Mouse (Mus musculus): Measurements from ENCODE around the gene Slc11a1. TPM values are rescaled to one million over a fixed set of nuclear protein-coding genes. Genes with fewer than 3 reads are reported as not detected.

Gene Slc11a1
- total RNA-seq, 2 experiments from 2014 or later, result 3.8 to 5.5 TPM

DNA sequence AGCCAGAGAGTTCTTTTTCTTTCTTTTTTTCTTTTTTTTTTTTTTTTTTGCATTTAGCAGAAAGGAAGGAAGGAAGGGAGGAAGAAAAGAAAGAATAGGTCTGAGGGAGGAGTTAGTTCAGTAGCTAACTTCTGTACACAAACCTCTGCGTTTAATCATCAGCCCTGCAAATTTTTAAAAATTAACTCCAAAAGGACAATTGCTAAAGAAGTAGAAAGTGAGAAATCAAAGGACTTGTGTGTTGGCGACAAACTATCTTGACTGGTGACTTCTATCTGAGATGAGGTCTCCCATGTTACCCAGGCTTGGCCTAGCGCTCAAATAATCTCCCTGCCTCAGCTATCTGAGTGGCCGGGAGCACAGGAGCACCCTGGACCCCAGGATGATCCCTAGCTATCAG is 29.2 kb downstream of the Slc11a1 start:
- DNase-seq (ENCODE audit: low spot score in 2 of 2), result no peak

DNA sequence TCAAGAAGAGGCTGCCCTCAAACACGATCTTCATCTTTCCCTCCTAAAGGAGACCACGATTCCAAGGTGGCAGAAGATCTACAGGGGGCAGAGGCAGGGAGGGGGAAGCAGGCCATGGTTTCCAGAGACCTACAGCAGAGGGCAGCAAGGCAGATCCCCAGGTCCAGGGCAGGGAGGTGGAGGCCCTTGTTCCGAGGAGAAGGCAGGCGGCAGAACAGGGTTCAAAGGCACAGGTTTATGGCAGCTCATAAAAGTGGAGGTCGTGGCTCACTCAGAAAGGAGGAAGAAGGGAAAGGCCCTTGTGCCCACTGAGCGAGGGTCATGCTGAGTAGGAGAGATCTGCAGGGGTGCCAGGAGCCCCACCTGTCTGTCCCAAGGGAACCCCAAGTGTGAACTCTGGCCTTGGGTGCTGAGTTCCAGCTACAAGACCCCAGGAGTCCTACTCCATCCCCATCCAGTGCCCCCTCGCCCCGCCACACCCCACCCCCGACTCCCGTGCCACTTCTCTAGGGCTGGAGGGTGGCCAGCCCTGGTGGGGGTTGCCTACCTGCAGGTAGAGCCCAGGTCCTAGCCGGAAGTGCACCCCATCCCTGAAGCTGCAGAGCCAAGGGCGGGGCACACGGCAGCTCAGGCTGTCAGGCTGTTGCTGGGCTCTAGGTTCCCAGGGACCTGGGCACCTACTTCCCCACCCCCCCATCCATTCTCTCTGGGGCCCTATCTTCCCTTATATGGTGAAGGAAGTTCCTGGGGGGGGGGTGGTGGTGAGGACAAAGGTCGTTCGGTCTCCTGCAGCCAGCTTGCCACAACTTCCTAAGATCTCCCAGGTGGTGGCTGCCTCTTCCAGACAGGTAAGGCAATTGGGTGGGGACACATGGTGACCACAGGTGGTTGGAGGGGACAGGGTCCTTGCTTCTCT is 33.9 kb downstream of the Slc11a1 start, which contains the start of gene Vil1:
Gene Vil1 (plus strand): TSS at position 788 of the 916 bp plus-strand sequence.
- no peak for DNase-seq (ENCODE audit: low spot score in 2 of 2)

DNA sequence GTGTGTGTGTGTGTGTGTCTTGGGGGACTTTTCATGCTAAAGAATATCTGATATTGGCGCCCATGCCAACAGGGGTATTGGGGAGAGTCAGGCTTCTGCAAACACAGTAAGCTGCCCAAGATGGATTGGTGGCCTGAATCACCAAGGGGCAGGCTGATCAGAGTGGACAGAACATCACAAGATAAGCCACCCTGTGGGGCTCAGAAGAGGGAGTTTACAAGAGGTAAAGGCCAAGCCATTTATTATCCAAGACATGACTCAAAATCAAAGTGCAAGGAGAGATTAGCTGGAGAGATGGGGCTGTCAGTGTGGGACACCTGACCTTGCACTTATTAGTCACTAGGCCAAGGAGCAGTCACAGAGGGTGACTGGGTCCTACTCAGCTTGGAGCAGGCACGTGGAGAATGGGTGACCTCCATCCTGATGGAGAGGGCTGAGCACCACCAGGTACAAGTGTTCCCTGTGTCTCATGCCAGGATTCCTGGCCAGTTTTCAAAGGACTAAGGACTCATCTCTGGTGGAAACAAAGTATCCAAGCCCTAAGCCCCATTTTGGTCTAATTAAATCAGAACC is 36.8 kb downstream of the Slc11a1 start:
- DNase-seq (ENCODE audit: low spot score in 2 of 2), result no peak

DNA sequence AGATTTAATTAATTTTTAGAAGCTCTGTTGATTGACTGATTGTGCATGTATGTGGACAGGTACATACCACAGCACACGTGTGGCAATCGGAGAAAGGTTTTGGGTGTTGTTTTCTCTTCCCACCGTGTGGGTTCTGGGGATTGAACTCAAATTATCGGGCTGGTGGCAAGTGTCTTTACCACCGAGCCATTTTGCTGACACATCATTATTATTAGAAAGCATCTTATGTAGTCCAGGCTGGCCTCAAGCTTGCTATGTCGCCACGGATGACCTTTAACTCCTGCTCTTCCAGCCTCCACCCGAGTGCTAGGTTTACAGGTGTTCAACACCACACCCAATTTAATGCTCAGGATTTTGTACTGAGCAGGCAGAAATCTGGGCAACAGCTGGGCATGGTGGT is 37.7 kb downstream of the Slc11a1 start:
- no peak for DNase-seq (ENCODE audit: low spot score in 2 of 2)

DNA sequence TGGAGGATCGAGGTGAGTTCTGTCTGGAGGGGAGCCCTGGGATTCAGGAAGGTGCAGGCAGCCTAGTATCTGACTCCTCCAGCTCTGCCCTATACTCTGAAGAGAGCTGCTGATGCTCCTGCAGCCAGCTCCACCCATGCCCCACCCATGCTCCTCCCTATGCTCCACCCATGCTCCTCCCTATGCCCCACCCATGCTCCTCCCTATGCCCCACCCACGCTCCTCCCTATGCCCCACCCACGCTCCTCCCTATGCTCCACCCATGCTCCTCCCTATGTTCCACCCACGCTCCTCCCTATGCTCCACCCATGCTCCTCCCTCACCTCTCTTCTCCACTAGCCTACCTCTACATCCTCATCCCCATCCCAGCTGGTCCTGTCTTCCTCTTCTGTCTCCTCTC is 40.1 kb downstream of the Slc11a1 start:
- no peak for DNase-seq (ENCODE audit: low spot score in 2 of 2)

DNA sequence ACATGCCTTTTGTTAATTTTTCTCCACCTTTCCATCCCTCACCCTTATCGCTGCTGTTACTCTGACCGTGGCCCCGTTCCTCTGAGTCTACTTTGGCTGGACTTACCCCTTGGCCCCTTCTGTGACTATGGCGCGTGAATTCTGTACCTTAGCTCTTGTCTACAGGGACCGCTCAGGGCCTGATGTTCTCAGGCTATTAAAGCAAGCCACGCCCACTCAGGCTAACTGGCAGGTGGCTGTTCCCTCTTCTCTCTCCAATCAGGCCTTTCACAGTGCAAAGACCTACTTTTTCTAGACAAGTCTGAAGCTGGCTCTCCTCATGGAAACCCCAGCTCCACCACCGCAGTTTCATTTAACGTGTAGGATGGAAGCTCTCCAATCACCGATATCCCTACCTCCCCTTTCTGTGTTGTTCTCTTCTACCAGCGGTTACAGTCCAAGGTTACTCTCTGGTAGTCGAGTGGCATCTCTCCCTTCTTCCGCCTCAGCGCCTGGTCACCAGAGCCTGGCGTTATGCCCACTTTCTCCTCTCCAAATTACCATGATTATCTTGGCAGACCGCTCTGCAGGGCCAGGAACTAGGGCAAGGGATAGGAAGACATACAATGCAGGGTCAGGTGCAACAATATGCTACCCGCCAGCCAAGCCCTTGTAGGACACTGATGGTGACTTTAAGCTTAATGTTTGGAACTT is 43.9 kb downstream of the Slc11a1 start:
- no peak for DNase-seq (ENCODE audit: low spot score in 2 of 2)

DNA sequence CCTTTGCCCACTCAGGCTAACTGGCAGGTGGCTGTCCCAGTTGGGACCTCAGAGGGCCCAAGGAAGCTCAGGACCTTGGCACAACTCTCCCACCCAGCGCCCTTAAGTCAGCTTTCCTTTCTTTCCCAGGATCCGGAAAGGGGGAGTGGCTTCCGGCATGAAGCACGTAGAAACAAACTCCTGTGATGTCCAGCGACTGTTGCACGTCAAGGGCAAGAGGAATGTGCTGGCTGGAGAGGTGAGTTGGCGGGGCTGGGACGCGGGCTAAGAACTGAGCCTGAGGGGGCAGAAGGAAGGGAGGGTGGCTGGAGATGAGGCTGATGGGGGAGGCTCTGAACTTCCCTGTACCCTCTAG is 44.4 kb downstream of the Slc11a1 start:
- DNase-seq (ENCODE audit: low spot score in 2 of 2), result no peak

DNA sequence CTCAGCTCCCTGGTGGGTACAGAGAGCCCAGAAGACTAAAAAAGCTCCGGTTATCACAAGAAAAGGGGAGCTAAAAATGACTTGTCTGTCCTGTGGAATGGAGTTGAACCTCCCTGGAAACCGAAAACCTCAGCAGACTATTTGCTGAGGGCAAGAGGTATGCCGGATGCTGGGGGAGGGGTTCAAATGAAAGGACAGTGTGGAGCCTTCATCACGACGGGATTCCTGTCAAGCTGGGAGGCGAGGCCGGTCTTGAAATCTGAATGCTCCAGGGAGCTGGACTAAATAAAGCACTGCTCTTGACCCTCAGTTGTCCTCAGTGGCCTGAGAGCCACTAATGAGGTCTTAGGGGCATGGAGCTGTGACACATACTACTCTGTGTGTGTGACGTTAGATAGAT is 48.2 kb downstream of the Slc11a1 start:
- no peak for DNase-seq (ENCODE audit: low spot score in 2 of 2)

DNA sequence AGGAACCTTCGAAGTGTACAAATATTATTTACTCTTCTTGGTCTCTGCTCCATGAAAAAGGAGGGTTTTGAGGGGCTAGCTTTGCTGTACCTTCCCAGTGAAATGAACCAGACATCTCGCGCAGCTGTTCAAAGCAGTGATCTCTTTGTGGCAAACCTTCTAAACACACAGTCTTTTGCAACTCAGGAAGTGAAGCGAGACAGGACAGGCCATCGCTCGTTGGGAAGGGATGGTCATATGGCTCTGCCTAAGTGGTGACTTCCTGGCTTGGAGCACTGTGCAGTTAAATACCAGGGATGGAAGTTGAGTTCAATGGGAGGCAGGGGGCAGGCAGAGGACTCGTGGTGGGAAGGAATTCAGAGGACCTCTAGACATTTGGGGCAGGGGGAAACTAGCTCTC is 50.9 kb downstream of the Slc11a1 start:
- DNase-seq (ENCODE audit: low spot score in 2 of 2), result no peak

DNA sequence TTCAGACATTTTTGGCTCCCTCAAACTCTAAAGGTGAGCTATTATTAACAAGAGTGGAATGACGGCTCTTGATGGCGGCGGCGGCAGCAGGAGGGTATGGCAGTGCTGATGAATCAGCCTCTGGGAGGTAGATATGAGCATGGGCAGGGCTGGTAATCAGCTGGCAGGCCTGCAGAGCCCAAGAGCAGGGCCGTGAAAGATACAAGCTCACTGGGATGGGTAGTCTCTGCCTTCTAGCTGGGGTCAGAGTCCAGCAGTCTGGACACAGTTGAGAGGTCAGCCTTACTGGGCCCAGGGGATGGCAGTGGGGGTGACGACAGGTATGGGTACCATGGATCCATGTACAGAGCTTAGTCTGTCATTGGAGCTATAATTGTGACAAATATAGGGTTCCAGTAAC is 58.2 kb downstream of the Slc11a1 start:
- DNase-seq (ENCODE audit: low spot score in 2 of 2), result no peak

DNA sequence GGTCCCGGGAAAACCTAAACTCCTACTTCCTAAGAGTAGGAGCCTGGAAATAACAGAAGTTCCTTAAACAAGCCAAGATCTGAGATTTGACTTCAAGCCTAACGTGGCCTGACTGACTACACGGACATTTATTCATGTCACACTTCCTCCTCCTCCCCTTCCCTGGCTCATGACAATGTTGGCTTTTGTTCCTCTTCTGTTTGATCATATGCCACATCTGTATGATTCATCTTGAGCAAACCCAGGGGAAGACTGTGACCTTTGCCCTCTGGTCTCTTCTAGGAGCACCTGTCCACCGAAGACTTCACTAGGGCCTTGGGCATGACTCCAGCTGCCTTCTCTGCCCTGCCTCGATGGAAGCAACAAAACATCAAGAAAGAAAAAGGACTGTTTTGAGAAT is 59.6 kb downstream of the Slc11a1 start:
- DNase-seq (ENCODE audit: low spot score in 2 of 2), result no peak

DNA sequence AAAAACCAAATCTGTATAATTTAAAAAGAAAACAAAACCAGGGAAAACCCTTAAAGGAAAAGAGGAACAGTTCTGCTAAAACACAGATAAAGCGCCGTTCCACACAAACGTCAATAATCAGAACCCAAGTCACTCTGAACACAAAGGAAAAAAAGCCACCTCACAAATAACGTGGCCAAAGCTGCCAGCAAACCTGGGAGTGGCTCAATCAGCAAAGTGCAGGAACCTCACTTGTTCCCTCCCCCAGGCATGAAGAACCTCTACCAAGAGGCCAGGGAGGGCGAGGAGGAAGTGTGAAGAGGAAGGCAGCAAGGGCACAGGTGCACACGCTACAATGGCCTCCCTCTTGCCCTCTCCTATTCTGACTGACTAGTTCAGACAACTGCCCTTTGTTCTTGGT is 60.6 kb downstream of the Slc11a1 start:
- no peak for DNase-seq (ENCODE audit: low spot score in 2 of 2)

Small RNA genes within 50 kb of the gene (microRNA-seq; reads per million reads assigned to microRNA genes)
- 6,760 to 7,792 reads per million in 2 experiments for gene Mir26b

Other genes with a start within 250 kb of the Slc11a1 start
- gene Rufy4, start 249.7 kb upstream of the Slc11a1 start, total RNA-seq (2021), result not detected
- not detected for gene Cxcr2, start 221.2 kb upstream of the Slc11a1 start, total RNA-seq (2021)
- not detected for gene Cxcr1, start 180.6 kb upstream of the Slc11a1 start, total RNA-seq (2021)
- gene Arpc2, start 139.1 kb upstream of the Slc11a1 start, total RNA-seq (2021), result 100 to 1,000 TPM; 244 to 263 TPM
- gene Gpbar1, start 96.6 kb upstream of the Slc11a1 start, total RNA-seq (2021), result not detected
- gene Aamp, start 90.5 kb upstream of the Slc11a1 start, total RNA-seq (2021), result 100 to 1,000 TPM; 141 to 150 TPM
- gene Pnkd, start 90.3 kb upstream of the Slc11a1 start, total RNA-seq (2021), result 100 to 1,000 TPM; 179 TPM
- gene Tmbim1, start 69.6 kb upstream of the Slc11a1 start, total RNA-seq (2021), result 10 to 100 TPM; 19.1 to 24.1 TPM
- gene Catip, start 13.1 kb upstream of the Slc11a1 start, total RNA-seq (2021), result 1 to 10 TPM in 1 of 2 experiments, under 1 TPM in 1; 0.82 to 1.5 TPM
- gene Ctdsp1, start 16.3 kb downstream of the Slc11a1 start, total RNA-seq (2021), result 10 to 100 TPM; 26.1 to 26.4 TPM
- 1 to 10 TPM in 1 of 2 experiments, under 1 TPM in 1; 0.79 to 1.6 TPM for gene Vil1, start 34.2 kb downstream of the Slc11a1 start, total RNA-seq (2021)
- 10 to 100 TPM; 25.7 to 26.5 TPM for gene Cnot9, start 130.9 kb downstream of the Slc11a1 start, total RNA-seq (2021)
- gene Plcd4, start 167.7 kb downstream of the Slc11a1 start, total RNA-seq (2021), result 10 to 100 TPM; 11.5 to 12.7 TPM
- gene Usp37, start 169.1 kb downstream of the Slc11a1 start, total RNA-seq (2021), result 10 to 100 TPM; 24.3 to 25.3 TPM
- gene Zfp142, start 213.1 kb downstream of the Slc11a1 start, total RNA-seq (2021), result 10 to 100 TPM; 31.5 to 32.9 TPM
- gene Bcs1l, start 213.1 kb downstream of the Slc11a1 start, total RNA-seq (2021), result 10 to 100 TPM; 23.2 to 25.2 TPM
- 10 to 100 TPM; 59.9 to 64.2 TPM for gene Rnf25, start 226.2 kb downstream of the Slc11a1 start, total RNA-seq (2021)
- 1 to 10 TPM; 5.7 to 5.9 TPM for gene Stk36, start 226.2 kb downstream of the Slc11a1 start, total RNA-seq (2021)

Measured in left cerebral cortex, adult 18-20 months (tissue).